Mouse (Mus musculus) frontal cortex, postnatal 10 days (tissue): ENCODE data around the gene Frat1.
A peak's percentile ranks its signal among the peaks of the same experiment; 100 is the strongest.
"Not testable (repeated sequence)": the region's sequence is repeated elsewhere in the genome, so short reads cannot be mapped to it uniquely, and the experiment has no call there.

Source experiments
- DNase-seq, 2 experiments: peaks; one replicate each; pipeline ENCODE4 v3.0.0; 2022; ENCODE audit warnings: low spot score in 2 of 2, mixed read lengths in 1 of 2

Frat1 gene

DNA sequence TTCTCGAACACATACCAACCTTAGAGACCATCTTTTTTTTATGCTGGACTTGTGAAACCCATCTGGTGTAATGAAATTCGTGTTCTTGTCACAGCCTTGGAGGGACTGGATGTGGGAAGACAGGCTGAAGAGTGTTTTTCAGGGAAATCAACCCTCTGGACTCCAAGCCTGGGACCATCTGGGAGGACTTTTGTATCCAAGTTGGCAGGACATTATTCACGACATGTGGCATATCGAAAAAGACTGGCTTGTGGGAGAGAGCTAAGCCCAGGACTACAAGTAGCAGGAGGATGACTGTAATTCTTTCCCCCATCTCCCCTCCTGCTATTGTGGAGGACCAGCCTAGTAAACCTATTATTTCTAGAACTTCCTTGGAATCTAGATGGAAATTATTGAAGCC lies 12.4 kb downstream of the Frat1 start:
- no peak for DNase-seq

DNA sequence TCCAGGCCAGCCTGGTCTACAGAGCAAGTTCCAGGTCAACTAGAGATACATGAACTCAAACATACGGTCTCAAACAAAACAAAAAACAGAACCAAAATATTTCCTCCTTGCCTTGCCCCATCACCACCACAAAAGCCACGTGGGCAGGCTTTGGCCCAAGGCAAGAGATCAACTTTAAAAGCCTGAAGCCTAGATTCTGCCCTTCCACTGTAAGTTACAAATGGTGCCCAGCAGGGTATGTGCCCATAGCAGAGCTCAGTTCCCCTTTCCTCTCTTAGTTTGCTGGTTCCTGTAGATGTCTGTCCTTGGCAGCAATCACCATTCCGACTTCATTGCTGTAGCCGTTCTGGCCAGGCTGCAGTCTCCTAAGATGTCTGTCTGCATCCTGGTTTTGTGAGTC lies 12.9 kb downstream of the Frat1 start:
- DNase-seq = no peak

DNA sequence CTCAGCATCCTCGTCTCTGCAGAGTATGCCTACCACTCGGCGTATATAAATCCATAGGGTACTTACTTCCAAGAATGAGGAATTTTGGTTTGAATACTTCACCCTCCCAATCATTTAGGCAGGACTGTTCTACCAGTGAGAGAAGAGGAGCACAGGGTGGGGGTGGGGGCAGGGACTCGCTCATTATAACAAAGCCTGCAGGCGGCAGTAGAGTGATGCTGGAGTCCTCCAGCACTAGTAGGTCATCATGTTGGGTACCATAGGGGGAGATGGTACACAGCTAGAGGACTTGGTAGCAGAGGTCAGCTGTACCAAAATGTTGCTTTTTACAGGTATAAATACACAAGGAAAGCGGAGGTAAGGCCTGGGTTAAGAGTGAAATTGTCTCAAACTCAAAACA lies 14.6 kb downstream of the Frat1 start:
- DNase-seq = no peak

DNA sequence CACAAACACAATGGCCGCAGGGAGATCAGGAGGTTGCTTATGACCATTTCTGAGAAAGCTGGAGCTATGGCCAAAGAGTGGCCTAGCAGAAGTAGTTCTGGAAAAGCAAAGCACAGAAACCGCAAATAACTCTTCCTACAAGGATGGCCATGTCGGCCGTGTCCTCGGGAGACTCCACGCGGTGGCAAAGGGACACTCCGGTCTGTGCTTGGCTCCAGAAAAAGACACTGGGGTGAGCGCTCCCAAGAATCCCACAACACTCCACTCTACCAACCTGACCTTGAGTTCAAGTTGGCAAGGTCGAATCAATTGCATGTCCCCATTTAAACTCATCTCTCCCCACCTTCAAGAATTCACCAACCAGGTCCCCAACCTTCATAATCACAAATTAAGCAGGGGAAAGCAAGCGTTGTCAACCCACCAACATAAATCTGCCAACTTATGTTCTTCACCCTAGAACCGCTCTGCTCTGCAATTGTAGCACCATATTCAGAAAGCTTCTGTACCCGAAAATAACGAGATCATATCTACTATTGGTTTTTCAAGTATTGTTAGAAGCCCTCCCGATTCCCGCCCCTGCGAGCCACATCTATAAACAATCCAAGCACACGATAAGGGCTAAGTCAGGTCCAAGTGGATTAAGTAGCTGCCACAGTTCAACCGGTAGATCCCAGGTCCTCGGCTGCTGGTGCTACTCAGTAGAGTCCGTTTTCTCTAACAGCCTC lies 16.8 kb downstream of the Frat1 start:
- no peak for DNase-seq

DNA sequence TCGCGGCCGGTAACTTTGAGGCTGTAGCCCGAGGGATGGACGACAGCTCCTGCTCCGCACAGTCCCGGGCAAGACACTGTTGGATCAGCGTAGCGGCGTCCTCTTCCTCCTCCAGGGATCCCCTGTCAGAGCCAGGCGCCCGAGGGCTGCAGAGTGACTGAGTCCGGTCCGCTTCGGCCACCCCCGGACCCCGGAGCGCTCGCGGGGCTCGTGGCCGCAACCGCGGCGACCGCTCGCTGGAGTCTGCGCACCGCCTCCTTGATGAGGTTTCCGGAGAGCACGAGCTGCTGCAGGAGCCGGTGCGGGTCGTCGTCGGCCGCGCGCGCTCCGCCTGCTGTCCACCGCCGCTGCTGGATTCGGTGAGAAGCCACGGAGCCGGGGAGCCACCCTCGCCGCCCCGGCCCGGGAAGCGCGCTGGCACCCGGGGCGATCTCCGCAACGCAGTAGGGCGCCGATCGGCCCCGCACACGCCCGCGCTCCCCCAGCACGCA lies 17.4 kb downstream of the Frat1 start:
- DNase-seq = peak in 1 of 2 experiments; percentile 57

DNA sequence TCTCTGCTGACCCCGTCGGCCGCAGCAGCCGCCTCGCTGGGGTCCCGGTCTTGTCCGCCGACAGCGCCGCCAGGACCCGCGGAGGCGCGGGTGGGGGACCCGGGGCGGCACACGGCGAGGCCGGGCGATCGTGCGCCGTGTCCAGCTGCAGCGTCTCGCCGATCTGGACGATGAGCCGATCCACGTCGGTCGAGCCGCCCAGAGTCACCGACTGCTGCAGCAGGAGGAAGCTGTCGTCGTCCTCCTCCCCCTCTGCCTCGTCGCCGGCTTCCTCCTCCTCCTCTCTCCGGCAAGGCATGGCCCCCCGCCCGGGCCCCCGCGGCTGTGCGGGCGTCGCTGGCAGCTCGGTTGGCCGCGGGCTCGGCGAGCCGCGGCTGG lies 17.8 kb downstream of the Frat1 start:
- not testable (repeated sequence) for DNase-seq

DNA sequence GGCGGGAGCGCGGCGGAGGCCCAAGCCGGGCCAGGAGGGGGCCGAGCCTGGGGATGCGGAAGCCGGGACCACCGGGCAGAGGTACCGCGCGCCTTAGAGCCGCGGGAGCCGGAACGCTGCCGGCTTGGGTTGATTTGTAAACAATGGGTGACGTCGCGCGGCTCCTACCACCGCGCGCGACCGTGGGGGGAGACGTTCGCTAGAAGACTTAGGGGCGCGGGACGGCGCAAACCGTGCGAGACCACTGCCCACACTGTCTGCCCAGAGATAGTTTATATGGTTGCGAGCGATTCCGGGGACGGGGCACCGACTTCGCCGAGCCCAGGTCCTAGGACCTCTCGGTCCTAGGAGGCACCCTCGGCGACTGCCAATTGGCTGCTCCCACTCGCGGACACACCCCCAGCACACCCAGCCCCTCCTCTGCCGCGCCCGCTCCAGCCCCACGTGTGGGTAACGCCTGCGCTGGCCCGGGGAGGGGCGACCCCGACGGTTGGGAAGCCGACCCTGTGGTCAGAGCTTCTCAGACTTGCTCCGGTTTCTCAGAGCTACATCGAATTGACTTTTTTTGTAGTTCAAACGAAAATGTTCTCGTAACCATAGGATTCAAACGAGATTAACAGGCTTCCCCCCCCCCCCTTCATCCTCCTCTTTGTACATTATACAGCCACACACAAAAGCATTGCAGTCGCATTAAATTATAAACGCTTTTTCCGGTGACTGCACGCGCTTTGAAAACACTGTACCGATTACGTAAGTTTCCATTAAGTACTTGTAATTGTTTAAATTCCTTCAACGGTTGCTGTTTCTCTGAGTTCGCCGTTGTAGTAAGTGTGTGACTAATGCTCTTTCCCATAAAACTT lies 18.5 kb downstream of the Frat1 start, which contains the start of gene Frat2:
Frat2 (minus strand) TSS at position 141 of the 860 bp plus-strand sequence.
- peak; percentile 79 to 85 for DNase-seq

DNA sequence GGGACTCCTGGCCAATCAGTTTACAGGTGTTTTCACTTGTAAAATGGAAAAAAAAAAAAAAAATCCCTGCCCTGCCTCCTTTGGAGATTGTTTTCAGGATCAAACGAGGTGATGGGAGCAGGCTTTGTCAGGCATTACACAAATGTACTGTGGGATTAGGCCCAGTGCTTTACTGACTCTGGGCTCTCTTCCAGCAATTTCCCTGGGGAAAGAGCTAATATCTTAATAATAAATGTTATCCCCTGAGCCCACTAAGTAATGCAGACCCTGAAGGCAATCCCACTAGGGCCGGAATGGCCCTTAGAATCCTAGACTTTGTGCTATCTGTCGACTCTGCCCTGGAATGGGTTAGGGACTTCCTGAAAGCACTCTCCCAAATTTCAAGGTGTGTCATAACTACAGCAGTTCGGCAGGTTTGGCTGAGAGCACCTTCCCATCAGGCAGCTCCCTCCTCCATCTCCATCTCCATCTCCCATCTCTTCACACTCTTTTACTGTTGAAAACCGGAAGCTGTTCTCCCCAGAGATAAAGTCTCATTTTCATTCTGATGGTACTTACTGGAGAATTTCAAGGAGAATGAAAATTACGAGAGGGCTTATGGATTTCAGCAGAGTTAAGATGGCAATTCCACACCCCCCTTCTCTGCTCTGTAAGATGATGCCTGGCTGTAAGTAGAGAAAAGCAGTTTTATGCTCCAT lies 20.4 kb downstream of the Frat1 start:
- DNase-seq = no peak

DNA sequence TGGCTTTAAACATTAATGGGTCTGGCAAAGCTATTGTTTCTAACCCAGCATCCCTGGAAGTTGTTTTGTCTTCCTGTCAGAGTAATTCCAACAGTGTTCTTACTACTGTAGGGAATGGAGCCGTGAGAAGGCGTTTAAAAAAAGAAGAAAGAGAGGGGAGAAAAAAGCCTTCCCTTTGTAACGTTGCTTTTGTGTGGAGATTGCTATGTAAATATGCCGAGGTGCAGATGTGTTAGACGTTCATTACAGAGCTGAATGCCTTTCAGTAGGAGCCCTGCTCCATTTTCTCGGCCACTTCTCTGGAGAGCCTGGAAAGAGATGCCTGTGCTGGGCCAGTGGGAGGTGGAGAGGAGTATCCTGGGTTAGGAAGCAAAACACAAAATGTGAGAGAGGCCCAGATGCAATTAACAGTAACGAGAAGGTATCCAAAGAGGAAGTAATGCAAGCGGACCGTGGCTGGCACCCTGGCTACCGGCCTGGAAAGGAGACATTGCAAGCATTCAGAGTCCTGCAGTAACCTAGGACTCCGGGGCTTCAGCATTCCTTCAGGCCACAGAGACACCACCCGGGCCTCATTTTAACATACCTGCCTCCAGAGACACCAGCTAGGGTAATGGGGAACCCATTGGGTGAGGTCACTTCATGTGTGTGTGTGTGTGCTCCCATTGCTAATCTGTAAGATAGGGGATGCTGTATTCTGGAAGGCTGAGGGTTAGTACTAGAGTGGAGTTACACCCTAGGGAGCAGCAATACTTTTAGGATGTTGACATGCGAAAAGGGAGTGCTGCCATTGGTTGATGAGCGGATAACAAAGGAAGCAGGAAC lies 21.2 kb downstream of the Frat1 start:
- no peak for DNase-seq

DNA sequence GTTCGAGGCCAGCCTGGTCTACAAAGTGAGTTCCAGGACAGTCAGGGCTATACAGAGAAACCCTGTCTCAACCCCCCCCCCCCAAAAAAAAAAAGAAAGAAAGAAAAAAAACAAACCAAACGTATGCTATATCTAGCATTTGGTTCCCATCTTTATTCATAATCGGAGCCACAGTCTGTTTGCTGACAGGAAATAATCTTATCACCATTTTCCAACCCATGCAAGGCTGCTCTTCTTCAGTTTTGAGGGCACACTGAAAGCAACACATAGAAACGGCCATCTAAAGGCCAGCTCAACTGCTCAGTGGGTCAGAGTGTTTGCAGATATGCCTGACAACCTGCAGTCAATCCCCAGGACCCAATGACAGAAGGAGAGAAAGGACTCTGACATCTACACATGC lies 22.7 kb downstream of the Frat1 start:
- no peak for DNase-seq

DNA sequence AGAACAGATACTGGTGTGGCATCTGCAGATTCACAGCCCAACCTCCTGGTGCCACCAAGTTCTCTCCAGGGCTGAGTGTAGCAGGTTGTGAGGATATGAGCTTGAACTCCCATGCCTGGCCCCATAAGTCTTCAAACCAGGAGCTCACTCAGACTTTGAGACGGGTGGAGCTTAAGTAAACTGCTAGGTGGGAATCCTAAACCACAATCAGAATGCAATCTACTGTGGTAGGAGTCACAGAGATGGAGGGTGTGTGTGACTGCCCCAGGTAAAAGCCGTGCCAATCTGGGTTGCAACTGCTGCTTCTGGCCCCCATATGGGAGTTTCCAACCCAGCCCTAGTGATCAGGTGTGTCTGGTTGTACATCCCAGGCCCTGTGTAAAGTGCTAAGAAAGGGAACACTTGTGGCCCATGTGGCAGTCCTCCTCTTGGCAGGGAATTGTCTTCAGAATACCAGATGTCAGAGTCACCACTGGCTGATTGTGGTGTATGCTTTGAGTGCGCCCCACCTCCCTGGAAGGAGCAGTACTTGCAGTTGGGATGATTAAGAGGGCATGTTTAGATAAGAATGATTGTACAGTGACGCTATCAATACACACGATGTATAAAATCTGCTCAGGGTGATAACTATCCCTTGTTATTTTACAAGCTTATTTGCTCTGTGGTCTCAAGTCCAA lies 27.5 kb downstream of the Frat1 start:
- no peak for DNase-seq

DNA sequence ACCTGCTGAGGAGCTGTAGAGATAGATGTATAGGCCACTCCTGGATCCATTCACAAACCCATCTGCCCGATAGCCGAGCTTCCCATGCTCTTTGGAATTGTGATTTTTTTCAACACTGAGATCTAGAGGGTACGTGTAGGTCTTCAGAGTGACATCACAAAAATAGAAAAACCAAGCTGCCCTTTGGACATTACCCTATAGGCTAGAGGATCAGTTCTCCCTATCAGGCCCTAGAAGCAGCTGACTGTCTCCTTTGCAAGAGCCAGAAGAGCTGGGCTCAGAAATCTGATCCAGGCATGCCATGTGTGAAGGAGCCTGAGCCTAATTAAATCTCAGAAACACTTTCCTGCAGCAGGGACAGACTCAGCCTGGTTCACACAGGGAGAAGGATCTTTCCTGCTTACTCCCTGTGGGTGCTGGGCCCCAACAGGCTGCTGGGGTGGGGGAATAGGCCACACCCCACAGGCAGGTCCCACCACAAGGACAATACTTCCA lies 28.1 kb downstream of the Frat1 start:
- no peak for DNase-seq

DNA sequence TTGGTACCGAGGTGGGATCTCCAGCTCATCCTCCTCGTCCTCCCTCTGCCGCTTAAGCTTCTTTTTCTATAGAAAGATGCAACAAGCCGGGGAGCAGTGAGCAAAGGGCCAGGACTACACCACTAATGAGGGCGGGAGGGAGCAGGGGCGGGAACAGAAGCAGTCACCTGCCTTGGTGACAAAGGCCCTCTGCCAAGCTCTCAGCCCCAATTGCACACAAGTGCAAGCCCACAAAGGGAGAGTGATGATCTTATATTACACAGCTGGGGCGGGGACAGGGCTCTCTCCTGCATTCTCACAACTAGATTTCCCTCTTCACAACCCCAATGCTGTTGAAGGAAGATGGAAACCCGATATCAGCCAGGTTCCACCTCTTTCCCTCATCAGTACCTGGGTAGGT lies 36.9 kb downstream of the Frat1 start:
- no peak for DNase-seq

DNA sequence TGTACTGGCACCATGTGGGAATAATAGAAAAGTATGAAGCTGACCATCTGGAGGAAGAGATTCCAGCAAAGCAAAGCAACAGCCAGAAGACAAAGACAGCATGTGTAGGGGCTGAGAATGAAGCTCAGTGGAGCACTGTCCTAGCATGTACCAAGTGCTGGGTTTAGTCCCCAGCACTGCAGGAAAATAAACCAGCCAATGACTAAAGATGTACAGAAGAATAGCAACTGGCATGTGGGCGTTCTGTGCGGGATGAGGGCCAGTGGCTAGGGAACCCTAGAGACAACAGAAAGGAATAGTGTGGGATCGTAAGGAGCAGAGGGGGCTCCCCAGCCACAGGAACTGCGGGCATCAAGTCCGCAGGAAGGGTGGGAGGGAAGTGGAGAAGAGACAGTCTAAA lies 39.5 kb downstream of the Frat1 start:
- DNase-seq = no peak

DNA sequence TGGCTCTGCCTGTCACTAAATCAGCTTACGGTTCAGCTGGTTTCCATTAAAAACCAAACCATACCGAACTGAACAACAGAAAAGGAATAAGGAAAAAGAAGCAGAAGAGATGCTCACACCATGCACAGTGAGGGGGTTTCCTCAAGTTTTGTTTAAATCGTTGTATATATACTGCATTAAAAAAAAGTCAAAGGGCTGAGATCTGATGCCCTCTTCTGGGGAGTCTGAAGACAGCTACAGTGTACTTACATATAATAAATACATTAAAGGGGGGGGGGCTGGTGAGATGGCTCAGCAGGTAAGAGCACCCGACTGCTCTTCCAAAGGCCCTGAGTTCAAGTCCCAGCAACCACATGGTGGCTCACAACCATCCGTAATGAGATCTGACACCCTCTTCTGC lies 40.2 kb downstream of the Frat1 start:
- not testable (repeated sequence) for DNase-seq

DNA sequence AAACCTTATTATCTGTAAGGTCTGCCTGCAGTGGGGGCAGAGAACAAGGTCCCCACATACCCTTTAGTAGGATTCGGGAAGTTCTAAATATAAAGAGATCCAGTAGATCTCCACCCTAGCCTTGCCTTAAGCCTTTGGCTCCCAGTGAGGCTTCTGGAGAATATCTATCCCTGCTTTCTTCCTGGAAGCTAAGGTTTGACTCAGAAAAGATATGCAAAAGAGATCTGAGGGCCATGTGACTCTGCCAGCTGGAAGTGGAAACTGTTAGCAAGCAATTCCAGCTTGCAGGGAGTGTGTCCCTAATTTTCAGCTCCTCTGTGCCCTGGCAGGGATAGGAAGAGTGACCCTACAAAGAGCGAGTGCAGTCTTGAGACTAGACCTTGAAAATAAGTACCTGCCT lies 42.5 kb downstream of the Frat1 start:
- DNase-seq = no peak

DNA sequence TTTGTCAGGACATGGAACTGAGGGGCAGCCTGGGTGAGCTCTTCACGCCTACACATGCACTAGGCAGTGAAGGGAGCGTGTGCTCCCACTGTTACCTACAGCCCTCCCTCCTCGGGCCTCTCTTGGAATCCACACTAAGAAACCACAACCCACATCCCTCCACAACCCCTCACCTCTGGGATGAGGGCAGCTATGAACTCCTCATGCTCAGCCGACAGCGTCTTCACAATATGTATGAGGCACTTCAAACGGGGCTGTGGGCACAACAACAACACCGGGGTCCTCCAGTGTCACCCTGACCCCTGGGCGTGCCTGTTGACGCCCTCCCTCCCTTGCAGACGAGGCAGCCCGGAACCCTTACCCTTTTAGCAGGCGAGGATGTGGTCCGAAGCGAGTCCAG lies 44.6 kb downstream of the Frat1 start:
- no peak for DNase-seq

DNA sequence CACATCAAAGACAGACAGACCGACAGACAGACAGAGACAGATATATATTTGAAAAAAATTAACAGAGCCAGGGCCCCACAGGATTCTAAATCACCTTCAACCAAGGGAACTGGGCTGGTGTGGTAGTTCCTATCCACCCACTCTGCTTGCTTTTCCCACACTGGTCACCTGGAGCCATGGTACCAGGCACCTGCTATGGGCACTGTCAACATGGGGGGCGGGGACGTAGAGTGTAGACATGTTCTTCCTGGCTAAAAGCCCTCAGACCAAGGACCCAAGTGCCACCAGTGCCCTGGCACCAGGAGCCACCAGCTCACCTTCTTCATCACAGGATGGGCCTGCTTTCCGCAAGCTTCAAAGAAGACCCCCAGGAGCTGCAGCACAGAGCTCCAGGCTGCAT lies 52.1 kb downstream of the Frat1 start:
- no peak for DNase-seq
